Mouse (Mus musculus): ENCODE data around the gene Dnah12.

- TF ChIP-seq POLR2A (IDR thresholded peaks at IDR 0.05; ENCODE audit: low read depth, low read length) (no peak), CTCF (IDR thresholded peaks at IDR 0.05; ENCODE audit: borderline replicate concordance, insufficient read depth, low read length) (no peak)
Observed at GRCm38 (mm10) chr14:26675371-26675770, 17.7 kb upstream of the Dnah12 start.
